Mouse (Mus musculus) Patski (cell line): ENCODE results near the gene Slc25a27. TPM values are rescaled to one million over a fixed set of nuclear protein-coding genes. Genes with fewer than 3 reads are reported as not detected.

Source experiments
- ATAC-seq: fragments of 100-300 bp; one replicate; pipeline ENCODE4 v1.8.0; 2021
- CTCF ChIA-PET: fragments of 350-600 bp; sonication (Branson Sonifier 250); formaldehyde crosslinking; loops from one replicate; lab custom pipeline; 2022; ENCODE audit warnings: inconsistent platforms; lab: Charles Lee
- POLR2A ChIA-PET: fragments of 350-600 bp; sonication (Branson Sonifier 250); formaldehyde crosslinking; loops from one replicate; lab custom pipeline; 2022; ENCODE audit warnings: antibody characterized with exemption, inconsistent platforms; lab: Charles Lee
- DNase-seq: peaks from one replicate; pipeline ENCODE4 v3.0.0-alpha.2; 2011; ENCODE audit warnings: low read depth, low spot score
- H3K27me3 ChIP-seq: fragments of 371-371 bp; one replicate; pipeline ENCODE4 v1.5.1; 2021
- CTCF ChIP-seq: fragments of 100-300 bp; IDR thresholded peaks from one replicate; pipeline ENCODE4 v1.5.1; 2021
- in situ Hi-C: fragments of 300-500 bp; cut with MboI; formaldehyde crosslinking; loops from 3 replicates; pipeline ENCODE4 v1.11.1; 2018; ENCODE audit warnings: low pct_unique_long_range_greater_than_20kb, mixed read lengths
- polyA plus RNA-seq: library from polyadenylated mRNA; unstranded; gene quantifications from one replicate; pipeline ENCODE4 v1.2.3, GENCODE M21; 2021

Gene Slc25a27
- polyA plus RNA-seq, 1 experiment from 2014 or later = 5.1 TPM

DNA sequence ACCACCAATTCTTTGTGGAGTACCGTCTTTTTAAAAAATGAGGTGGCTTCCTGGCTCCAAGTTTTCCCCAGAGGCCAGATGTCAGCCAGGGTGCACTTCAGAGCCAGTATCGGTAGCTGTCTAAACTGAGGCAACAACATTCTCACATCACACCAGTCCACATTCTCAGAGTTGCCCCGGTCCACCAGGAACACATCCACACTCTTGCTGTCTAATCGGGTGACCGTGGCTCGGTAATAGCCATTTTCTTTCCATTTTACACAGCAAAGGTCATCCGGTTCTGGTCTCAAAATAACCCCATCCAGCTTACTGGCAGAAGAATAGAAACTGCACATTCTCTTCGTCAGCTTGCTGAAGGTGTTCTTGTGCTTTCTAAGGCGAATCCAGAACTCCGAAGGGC is 38.8 kb downstream of the Slc25a27 start:
- ATAC-seq (no peak), DNase-seq (no peak)
- in situ Hi-C loops = no loop called here
- CTCF ChIA-PET = interaction anchor here (1.6 kb wide), 1 partner anchor 9 kb away, joined by 4 read pairs; no protein-coding TSS in a partner anchor
- no peak for TF ChIP-seq CTCF
- POLR2A ChIA-PET = no interaction called here
- no peaks in the 10 kb centered on the region for H3K27me3 ChIP-seq

- TF ChIP-seq CTCF = no peak
- DNase-seq = no peak
- POLR2A ChIA-PET = no interaction called here
- ATAC-seq = no peak
- CTCF ChIA-PET = no interaction called here
- H3K27me3 ChIP-seq = no peaks in the 10 kb centered on the region
- in situ Hi-C loops = no loop called here
Measured at GRCm38 (mm10) chr17:43622076-43622475, 44.9 kb downstream of the Slc25a27 start.

DNA sequence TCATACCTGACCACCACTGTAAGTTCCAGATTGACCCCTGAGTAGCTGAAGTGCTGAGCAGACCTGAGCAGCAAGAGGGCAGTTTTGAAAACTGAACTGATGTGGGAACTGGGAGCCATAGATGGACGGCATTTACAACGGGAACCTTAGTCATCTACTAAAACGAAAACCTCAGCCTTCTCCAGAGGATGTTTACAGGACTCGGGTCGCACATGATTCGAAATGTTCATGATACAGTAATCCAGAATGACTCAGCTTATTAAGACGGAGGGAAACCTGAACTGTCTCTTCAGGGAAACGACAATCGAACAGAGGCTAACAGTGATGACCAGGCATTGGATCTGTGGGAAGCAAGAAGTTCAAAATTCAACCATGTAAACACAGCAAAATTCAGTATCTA is 47.9 kb downstream of the Slc25a27 start:
- ATAC-seq = no peak
- POLR2A ChIA-PET = no interaction called here
- no peak for TF ChIP-seq CTCF
- in situ Hi-C loops = no loop called here
- H3K27me3 ChIP-seq = no peaks in the 10 kb centered on the region
- CTCF ChIA-PET = interaction anchor here (1.4 to 1.6 kb wide), 2 partner anchors 8 to 9 kb away, joined by 4 read pairs; no protein-coding TSS in a partner anchor
- DNase-seq = peak; percentile 24

DNA sequence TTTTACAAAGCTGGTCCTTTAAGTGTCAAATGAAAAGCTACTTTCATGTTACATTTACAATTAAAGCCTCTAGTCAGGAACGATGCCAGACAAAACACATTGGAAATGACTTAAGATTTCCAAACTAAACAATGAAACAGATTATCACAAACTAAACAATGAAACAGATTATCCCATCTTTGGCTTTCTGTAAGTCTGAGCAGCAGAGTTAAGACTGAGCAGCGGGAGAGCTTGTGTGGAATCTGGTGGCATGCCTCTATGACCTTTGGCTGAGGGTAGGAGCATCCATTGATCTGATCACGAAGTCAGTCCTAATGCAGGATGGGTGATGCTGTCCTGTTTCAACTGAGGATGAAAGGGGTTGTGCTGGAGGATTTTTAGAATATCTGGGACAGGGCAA is 54.8 kb downstream of the Slc25a27 start:
- TF ChIP-seq CTCF = no peak
- H3K27me3 ChIP-seq = no peaks in the 10 kb centered on the region
- ATAC-seq (no peak), DNase-seq (no peak)
- CTCF ChIA-PET = interaction anchor here (0.8 to 1.8 kb wide), 5 partner anchors 24 to 378 kb away, joined by 3 to 6 read pairs (median 3); no protein-coding TSS in a partner anchor
- in situ Hi-C loops = loop anchor here (5.0 kb wide), 2 partner anchors 285 to 345 kb away; no protein-coding TSS in a partner anchor
- POLR2A ChIA-PET = interaction anchor here (0.6 kb wide), 1 partner anchor 621 kb away, joined by 3 read pairs; no protein-coding TSS in a partner anchor

DNA sequence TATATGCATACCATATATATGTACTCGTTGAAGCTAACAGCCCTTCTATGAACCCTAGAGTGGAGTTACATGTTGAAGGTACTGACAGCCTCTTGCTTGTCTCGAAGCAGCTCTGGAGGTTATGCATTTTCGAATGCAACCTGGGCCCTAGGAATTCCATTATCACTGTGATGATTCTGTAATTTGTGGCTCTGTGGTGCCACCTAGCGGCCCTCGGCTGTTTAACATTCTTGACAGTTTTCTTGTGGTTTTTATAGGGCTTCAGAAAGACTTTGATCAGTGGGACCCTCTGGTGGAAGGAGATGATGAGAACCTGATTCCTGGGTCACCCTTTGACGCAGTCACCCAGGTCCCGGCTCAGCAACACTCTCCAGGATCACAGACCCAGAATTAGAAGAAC is 55.4 kb downstream of the Slc25a27 start:
- ChIA-PET POLR2A (interaction anchor here (0.6 to 1.0 kb wide), 2 partner anchors 93 to 620 kb away, joined by 3 read pairs; no protein-coding TSS in a partner anchor), CTCF (interaction anchor here (0.7 to 1.8 kb wide), 12 partner anchors 8 to 377 kb away, joined by 3 to 6 read pairs (median 3); no protein-coding TSS in a partner anchor)
- H3K27me3 ChIP-seq = no peaks in the 10 kb centered on the region
- peak; percentile 82 for TF ChIP-seq CTCF
- peak; percentile 21 for ATAC-seq
- DNase-seq = no peak
- in situ Hi-C loops = loop anchor here (5.0 kb wide), 2 partner anchors 284 to 344 kb away; no protein-coding TSS in a partner anchor

DNA sequence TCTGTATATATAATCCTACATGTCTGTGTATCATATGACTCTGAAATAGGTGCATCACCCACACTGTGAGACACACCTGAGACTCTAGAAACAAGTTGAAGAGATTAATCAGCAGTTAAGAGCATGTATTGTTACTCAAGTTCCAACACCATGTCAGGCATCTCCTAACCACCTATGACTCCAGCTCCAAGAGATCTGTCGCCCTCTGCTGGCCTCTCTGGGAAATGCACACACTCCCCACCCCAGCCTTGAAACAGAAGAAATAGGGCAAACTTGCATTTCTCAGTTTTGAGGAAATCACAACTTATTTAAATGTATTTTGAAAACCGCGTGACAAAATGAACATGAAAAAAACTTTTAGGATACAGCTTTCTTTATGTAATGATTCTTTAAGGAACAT is 60.3 kb downstream of the Slc25a27 start:
- peak; percentile 98 for TF ChIP-seq CTCF
- no peak for ATAC-seq
- DNase-seq = no peak
- ChIA-PET POLR2A (interaction anchor here (0.5 kb wide), 1 partner anchor 10 kb away, joined by 3 read pairs; no protein-coding TSS in a partner anchor), CTCF (interaction anchor here (0.8 to 2.6 kb wide), 9 partner anchors 9 to 146 kb away, joined by 3 to 32 read pairs (median 3); no protein-coding TSS in a partner anchor)
- no peaks in the 10 kb centered on the region for H3K27me3 ChIP-seq
- in situ Hi-C loops = loop anchor here (5.0 kb wide), 2 partner anchors 89 to 594 kb away; no protein-coding TSS in a partner anchor

- no peak for DNase-seq
- no peak for ATAC-seq
- ChIA-PET CTCF (interaction anchor here (1.3 to 3.9 kb wide), 4 partner anchors 8 to 272 kb away, joined by 3 to 13 read pairs (median 6); no protein-coding TSS in a partner anchor), POLR2A (no interaction called here)
- H3K27me3 ChIP-seq = no peaks in the 10 kb centered on the region
- in situ Hi-C loops = loop anchor here (5.0 to 10.0 kb wide), 2 partner anchors 41 to 64 kb away; no protein-coding TSS in a partner anchor
- no peak for TF ChIP-seq CTCF
Measured at GRCm38 (mm10) chr17:43598706-43599105, 68.3 kb downstream of the Slc25a27 start.

- in situ Hi-C loops = loop anchor here (5.0 to 10.0 kb wide), 2 partner anchors 40 to 63 kb away; no protein-coding TSS in a partner anchor
- CTCF ChIA-PET = interaction anchor here (0.7 to 3.9 kb wide), 6 partner anchors 9 to 271 kb away, joined by 3 to 13 read pairs (median 3); no protein-coding TSS in a partner anchor
Measured at GRCm38 (mm10) chr17:43597742-43598141, 69.3 kb downstream of the Slc25a27 start.

DNA sequence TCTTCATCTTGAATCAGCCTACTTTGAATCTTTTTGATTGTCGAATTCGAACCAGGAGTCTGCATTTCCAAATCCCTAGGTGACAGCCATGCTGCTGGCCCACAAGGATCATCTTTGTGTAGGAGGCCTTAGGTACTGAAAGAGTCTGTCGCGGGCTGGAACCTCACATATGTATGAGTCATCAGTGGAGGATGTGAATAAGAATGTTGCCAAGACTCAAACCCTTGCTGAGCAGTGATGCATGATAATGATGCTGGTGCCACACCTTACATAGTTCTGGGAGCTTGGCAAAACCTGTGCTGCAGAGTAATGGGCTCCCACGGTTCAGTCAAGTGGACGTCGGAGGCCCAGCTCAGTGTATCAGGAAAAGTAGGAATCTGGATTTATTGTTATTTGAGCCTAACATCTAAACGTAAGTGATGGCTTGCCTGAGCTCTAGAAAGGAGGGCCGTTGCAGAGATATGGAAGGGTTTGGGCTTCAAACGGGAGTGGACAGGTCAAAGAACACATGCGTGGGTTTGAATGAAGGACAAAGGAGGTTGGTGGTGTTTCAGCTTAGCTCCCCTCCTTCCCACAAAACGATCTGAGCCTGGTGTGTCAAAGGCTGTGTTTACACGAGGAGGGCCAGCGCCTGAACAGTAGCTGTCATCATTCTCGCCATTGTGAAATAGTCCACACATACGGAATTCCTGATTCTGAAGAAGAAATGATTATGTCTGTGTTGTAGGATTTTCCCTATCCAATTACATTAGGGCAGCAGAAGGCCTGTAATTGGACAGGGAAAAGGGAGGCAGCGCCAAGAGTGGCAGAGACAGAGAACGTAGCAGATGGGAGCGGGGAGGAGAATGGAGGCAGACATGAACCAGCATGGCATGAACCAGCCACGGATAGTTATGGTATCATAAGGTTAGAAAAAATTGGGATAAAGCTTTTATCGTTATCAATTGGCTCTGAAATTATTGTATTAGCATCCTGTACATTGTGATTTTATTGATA is 74.4 kb downstream of the Slc25a27 start:
- no peaks in the 10 kb centered on the region for H3K27me3 ChIP-seq
- ChIA-PET POLR2A (interaction anchor here (0.9 kb wide), 1 partner anchor 9 kb away, joined by 3 read pairs; no protein-coding TSS in a partner anchor), CTCF (interaction anchor here (1.1 to 1.8 kb wide), 3 partner anchors 9 to 73 kb away, joined by 3 to 6 read pairs (median 3); no protein-coding TSS in a partner anchor)
- TF ChIP-seq CTCF = no peak
- ATAC-seq (peak; percentile 87), DNase-seq (peak; percentile 59)
- in situ Hi-C loops = loop anchor here (10.0 kb wide), 1 partner anchor 58 kb away; no protein-coding TSS in a partner anchor

More at GRCm38 (mm10) chr17:43597742-43598141, 69.3 kb downstream of the Slc25a27 start:
- H3K27me3 ChIP-seq = no peaks in the 10 kb centered on the region
- ATAC-seq = no peak
- POLR2A ChIA-PET = interaction anchor here (0.6 kb wide), 2 partner anchors 65 to 179 kb away, joined by 3 read pairs; no protein-coding TSS in a partner anchor
- DNase-seq = no peak
- TF ChIP-seq CTCF = peak; percentile 45

Other genes starting within 250 kb of the Slc25a27 start
- 0.03 TPM for gene Mep1a, start 164.4 kb downstream of the Slc25a27 start, polyA plus RNA-seq
- gene Ankrd66, start 123.6 kb downstream of the Slc25a27 start, polyA plus RNA-seq = not detected
- 9.0 TPM for gene Pla2g7, start 99.1 kb downstream of the Slc25a27 start, polyA plus RNA-seq
- 0.01 TPM for gene Tdrd6, start 36.9 kb downstream of the Slc25a27 start, polyA plus RNA-seq
- gene Cyp39a1, start 211 bp upstream of the Slc25a27 start, polyA plus RNA-seq = 12.3 TPM
- 109 TPM for gene Rcan2, start 134.1 kb upstream of the Slc25a27 start, polyA plus RNA-seq